Mouse (Mus musculus): Measurements from ENCODE around the gene Gm14393.
"Not testable (repeated sequence)": the region's sequence is repeated elsewhere in the genome, so short reads cannot be mapped to it uniquely, and the experiment has no call there.

Gm14393 gene

GRCm38 (mm10) chr2:175067681-175068261, at the start of gene Gm14393:
Gene Gm14393, minus strand, starts transcription at chr2:175067781.
- DNase-seq (ENCODE audit: low spot score): not testable (repeated sequence)

GRCm38 (mm10) chr2:175044268-175044667, 23.3 kb downstream of the Gm14393 start:
- not testable (repeated sequence) for DNase-seq (ENCODE audit: low spot score)

Measured in urinary bladder, postnatal 10 days (tissue).